Mouse (Mus musculus) bone marrow, adult 2 months (tissue): ENCODE results near the gene Olfr412.

Experiments used
- CTCF ChIP-seq: fragments of 200-500 bp; IDR thresholded peaks from 2 replicates; pipeline ENCODE4 v1.5.1; 2011; ENCODE audit warnings: low read length, control low read depth; ENCODE audit not compliant: control insufficient read depth, insufficient read depth
- POLR2A ChIP-seq: fragments of 200-500 bp; IDR thresholded peaks from 2 replicates; pipeline ENCODE4 v1.6.1; 2011; ENCODE audit warnings: low read depth, mild to moderate bottlenecking, control low read depth, low read length, borderline replicate concordance; ENCODE audit not compliant: control insufficient read depth

DNA sequence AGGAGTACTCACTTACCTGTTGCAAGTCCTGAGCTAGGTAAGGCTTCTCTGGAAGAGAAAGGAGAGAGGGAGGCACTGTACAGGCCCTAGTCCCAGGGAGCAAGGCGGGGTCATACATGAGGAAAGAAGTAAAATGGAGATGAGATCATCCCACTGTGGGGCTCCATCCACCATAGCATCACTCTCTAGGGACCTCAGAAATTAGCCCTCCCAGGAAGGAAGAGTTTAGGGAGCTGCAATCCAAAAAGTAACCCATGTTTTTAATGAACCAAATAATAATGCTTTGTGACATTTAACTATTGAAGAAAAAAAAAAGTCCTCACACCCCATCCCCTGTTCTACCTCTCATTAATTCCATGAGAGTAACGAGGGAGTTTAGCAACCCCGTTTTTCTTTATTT, 9.3 kb upstream of the Olfr412 start, which contains the start of gene Olfr411:
- TF ChIP-seq CTCF, result no peak
- no peak for TF ChIP-seq POLR2A
